Mouse (Mus musculus): ENCODE data around the gene Tkt. TPM values are rescaled to one million over a fixed set of nuclear protein-coding genes. Genes with fewer than 3 reads are reported as not detected.

Gene Tkt
- total and polyA plus RNA-seq, 2 experiments, result 115 to 166 TPM

- peaks cover 1% of the 10 kb centered on the region; the same call in 1 of the 2 replicates for H3K4me1 ChIP-seq (ENCODE audit: control insufficient read depth, insufficient read depth, low read length)
- no peak overlapping the region for H3K27ac ChIP-seq (replicated peaks; ENCODE audit: insufficient read depth, low read depth, low read length)
- H3K36me3 ChIP-seq (ENCODE audit: control insufficient read depth, insufficient read depth, low read length), result peaks cover 26% of the 10 kb centered on the region
- no peak overlapping the region for H3K4me3 ChIP-seq (ENCODE audit: insufficient read depth, low read depth, low read length)
- 92% methylated on average over 5 of the region's 5 CpGs for WGBS
- TF ChIP-seq CTCF (IDR thresholded peaks at IDR 0.05; ENCODE audit: low read depth, low read length) (no peak), POLR2A (IDR thresholded peaks at IDR 0.05; ENCODE audit: extremely low read depth, insufficient read depth, low read length) (no peak)
- DNase-seq (ENCODE audit: extremely low read depth, low read depth, low spot score), result no peak
- no peaks in the 10 kb centered on the region for H3K27me3 ChIP-seq (ENCODE audit: control insufficient read depth, insufficient read depth, low read length)
- H3K9ac ChIP-seq (ENCODE audit: low read depth, low read length), result no peak overlapping the region
- H3K79me2 ChIP-seq (ENCODE audit: control insufficient read depth, insufficient read depth, low read length), result no peaks in the 10 kb centered on the region
Measured at GRCm38 (mm10) chr14:30519323-30519722, 28.8 kb upstream of the Tkt start.

DNA sequence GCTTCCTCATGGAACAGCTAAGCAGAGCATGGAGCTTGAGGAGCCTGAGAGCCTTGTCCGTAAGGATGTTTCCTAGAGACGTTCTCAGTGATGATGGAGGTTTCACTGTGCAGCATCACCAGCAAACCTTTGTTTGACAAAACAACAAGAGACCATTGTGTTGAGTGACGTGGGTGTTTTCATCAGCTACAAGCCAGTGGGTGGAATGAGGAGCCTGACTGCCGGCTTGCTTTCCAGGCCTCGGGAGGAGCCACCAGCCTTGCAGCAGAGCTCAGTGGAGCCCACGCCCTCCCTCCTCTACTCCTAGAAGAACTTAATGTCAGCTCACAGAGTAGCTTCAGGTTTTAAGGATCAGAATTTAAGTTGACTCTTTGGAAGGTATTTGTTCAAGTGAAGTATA lies 24.8 kb upstream of the Tkt start:
- peaks cover 35% of the 10 kb centered on the region for H3K36me3 ChIP-seq (ENCODE audit: control insufficient read depth, insufficient read depth, low read length)
- H3K79me2 ChIP-seq (ENCODE audit: control insufficient read depth, insufficient read depth, low read length), result no peaks in the 10 kb centered on the region
- H3K4me1 ChIP-seq (ENCODE audit: control insufficient read depth, insufficient read depth, low read length), result no peaks in the 10 kb centered on the region
- TF ChIP-seq POLR2A (IDR thresholded peaks at IDR 0.05; ENCODE audit: extremely low read depth, insufficient read depth, low read length) (no peak), CTCF (IDR thresholded peaks at IDR 0.05; ENCODE audit: low read depth, low read length) (no peak)
- no peak overlapping the region for H3K9ac ChIP-seq (ENCODE audit: low read depth, low read length)
- DNase-seq (ENCODE audit: extremely low read depth, low read depth, low spot score), result no peak
- no peak overlapping the region for H3K4me3 ChIP-seq (ENCODE audit: insufficient read depth, low read depth, low read length)
- WGBS, result 91% methylated on average over 6 of the region's 6 CpGs
- H3K27me3 ChIP-seq (ENCODE audit: control insufficient read depth, insufficient read depth, low read length), result no peaks in the 10 kb centered on the region
- no peak overlapping the region for H3K27ac ChIP-seq (replicated peaks; ENCODE audit: insufficient read depth, low read depth, low read length)

- Histone ChIP-seq H3K27ac (replicated peaks; ENCODE audit: insufficient read depth, low read depth, low read length) (no peak overlapping the region), H3K36me3 (ENCODE audit: control insufficient read depth, insufficient read depth, low read length) (peaks cover 12% of the 10 kb centered on the region), H3K4me1 (ENCODE audit: control insufficient read depth, insufficient read depth, low read length) (no peaks in the 10 kb centered on the region), H3K4me3 (ENCODE audit: insufficient read depth, low read depth, low read length) (no peak overlapping the region), H3K27me3 (ENCODE audit: control insufficient read depth, insufficient read depth, low read length) (no peaks in the 10 kb centered on the region), H3K79me2 (ENCODE audit: control insufficient read depth, insufficient read depth, low read length) (no peaks in the 10 kb centered on the region), H3K9ac (ENCODE audit: low read depth, low read length) (no peak overlapping the region)
- TF ChIP-seq CTCF (IDR thresholded peaks at IDR 0.05; ENCODE audit: low read depth, low read length), result no peak
- TF ChIP-seq POLR2A (IDR thresholded peaks at IDR 0.05; ENCODE audit: extremely low read depth, insufficient read depth, low read length), result no peak
- no peak for DNase-seq (ENCODE audit: extremely low read depth, low read depth, low spot score)
- WGBS, result 87% methylated on average over 10 of the region's 10 CpGs
Measured at GRCm38 (mm10) chr14:30528392-30528791, 19.8 kb upstream of the Tkt start.

GRCm38 (mm10) chr14:30528961-30529360 lies 19.2 kb upstream of the Tkt start:
- Histone ChIP-seq H3K9ac (ENCODE audit: low read depth, low read length) (no peak overlapping the region), H3K27ac (replicated peaks; ENCODE audit: insufficient read depth, low read depth, low read length) (no peak overlapping the region), H3K79me2 (ENCODE audit: control insufficient read depth, insufficient read depth, low read length) (no peaks in the 10 kb centered on the region), H3K27me3 (ENCODE audit: control insufficient read depth, insufficient read depth, low read length) (no peaks in the 10 kb centered on the region), H3K4me3 (ENCODE audit: insufficient read depth, low read depth, low read length) (no peak overlapping the region), H3K36me3 (ENCODE audit: control insufficient read depth, insufficient read depth, low read length) (peaks cover 10% of the 10 kb centered on the region), H3K4me1 (ENCODE audit: control insufficient read depth, insufficient read depth, low read length) (peaks cover 3% of the 10 kb centered on the region)
- 84% methylated on average over 5 of the region's 5 CpGs for WGBS
- DNase-seq (ENCODE audit: extremely low read depth, low read depth, low spot score), result no peak
- TF ChIP-seq CTCF (IDR thresholded peaks at IDR 0.05; ENCODE audit: low read depth, low read length), result no peak
- TF ChIP-seq POLR2A (IDR thresholded peaks at IDR 0.05; ENCODE audit: extremely low read depth, insufficient read depth, low read length), result no peak

DNA sequence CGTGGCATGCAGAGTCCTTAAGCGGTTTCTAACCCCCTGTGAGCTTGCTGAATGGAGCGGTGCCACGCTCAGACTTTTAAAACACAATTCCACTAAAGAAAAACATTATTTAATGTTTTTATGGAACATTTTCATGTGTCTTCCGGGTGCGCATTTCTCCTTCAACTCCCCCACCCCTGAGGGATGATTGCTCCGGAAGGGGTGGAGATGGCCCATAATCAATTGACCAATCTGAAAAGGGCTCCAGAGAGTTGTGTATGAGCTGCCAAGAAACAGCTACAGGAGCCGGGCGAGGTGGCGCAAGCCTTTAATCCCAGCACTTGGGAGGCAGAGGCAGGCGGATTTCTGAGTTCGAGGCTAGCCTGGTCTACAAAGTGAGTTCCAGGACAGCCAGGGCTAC lies 18.7 kb upstream of the Tkt start:
- WGBS, result 86% methylated on average over 12 of the region's 12 CpGs
- TF ChIP-seq CTCF (IDR thresholded peaks at IDR 0.05; ENCODE audit: low read depth, low read length), result no peak
- TF ChIP-seq POLR2A (IDR thresholded peaks at IDR 0.05; ENCODE audit: extremely low read depth, insufficient read depth, low read length), result no peak
- DNase-seq (ENCODE audit: extremely low read depth, low read depth, low spot score), result no peak
- Histone ChIP-seq H3K4me1 (ENCODE audit: control insufficient read depth, insufficient read depth, low read length) (peaks cover 6% of the 10 kb centered on the region), H3K36me3 (ENCODE audit: control insufficient read depth, insufficient read depth, low read length) (peaks cover 9% of the 10 kb centered on the region), H3K27me3 (ENCODE audit: control insufficient read depth, insufficient read depth, low read length) (no peaks in the 10 kb centered on the region), H3K27ac (replicated peaks; ENCODE audit: insufficient read depth, low read depth, low read length) (no peak overlapping the region), H3K79me2 (ENCODE audit: control insufficient read depth, insufficient read depth, low read length) (no peaks in the 10 kb centered on the region), H3K4me3 (ENCODE audit: insufficient read depth, low read depth, low read length) (no peak overlapping the region), H3K9ac (ENCODE audit: low read depth, low read length) (no peak overlapping the region)

- no peak overlapping the region for H3K9ac ChIP-seq (ENCODE audit: low read depth, low read length)
- peaks cover 6% of the 10 kb centered on the region for H3K36me3 ChIP-seq (ENCODE audit: control insufficient read depth, insufficient read depth, low read length)
- WGBS, result 64% methylated on average over 8 of the region's 8 CpGs
- peak; percentile 9 for DNase-seq (ENCODE audit: extremely low read depth, low read depth, low spot score)
- H3K27ac ChIP-seq (replicated peaks; ENCODE audit: insufficient read depth, low read depth, low read length), result no peak overlapping the region
- H3K4me1 ChIP-seq (ENCODE audit: control insufficient read depth, insufficient read depth, low read length), result peaks cover 6% of the 10 kb centered on the region
- no peaks in the 10 kb centered on the region for H3K79me2 ChIP-seq (ENCODE audit: control insufficient read depth, insufficient read depth, low read length)
- no peaks in the 10 kb centered on the region for H3K27me3 ChIP-seq (ENCODE audit: control insufficient read depth, insufficient read depth, low read length)
- H3K4me3 ChIP-seq (ENCODE audit: insufficient read depth, low read depth, low read length), result no peak overlapping the region
- no peak for TF ChIP-seq POLR2A (IDR thresholded peaks at IDR 0.05; ENCODE audit: extremely low read depth, insufficient read depth, low read length)
- no peak for TF ChIP-seq CTCF (IDR thresholded peaks at IDR 0.05; ENCODE audit: low read depth, low read length)
Measured at GRCm38 (mm10) chr14:30530726-30531269, 17.4 kb upstream of the Tkt start.

Measured in liver, adult 2 months (tissue).